Mouse (Mus musculus) adrenal gland, postnatal 4 days (tissue): ENCODE data around the gene Rcan1. TPM values are rescaled to one million over a fixed set of nuclear protein-coding genes. Genes with fewer than 3 reads are reported as not detected.

Source experiments
- DNase-seq, 2 experiments: peaks; one replicate each; pipeline ENCODE4 v3.0.0; 2021 to 2022; ENCODE audit warnings: low spot score in 2 of 2, mixed read lengths in 2 of 2
- total RNA-seq, 2 experiments: library from RNA; stranded (reverse); gene quantifications; 2 replicates each; pipeline ENCODE4 v1.2.3; 2021

Gene Rcan1
- total RNA-seq, 2 experiments from 2014 or later: 19.1 to 19.2 TPM

- no peak for DNase-seq
These were observed 115.3 kb downstream of the Rcan1 start for GRCm38 (mm10) chr16:92355366-92355765.

- no peak for DNase-seq
These were observed 116.8 kb downstream of the Rcan1 start for GRCm38 (mm10) chr16:92353897-92354296.

- DNase-seq: no peak
These were observed 117.4 kb downstream of the Rcan1 start for GRCm38 (mm10) chr16:92353295-92353694.

DNA sequence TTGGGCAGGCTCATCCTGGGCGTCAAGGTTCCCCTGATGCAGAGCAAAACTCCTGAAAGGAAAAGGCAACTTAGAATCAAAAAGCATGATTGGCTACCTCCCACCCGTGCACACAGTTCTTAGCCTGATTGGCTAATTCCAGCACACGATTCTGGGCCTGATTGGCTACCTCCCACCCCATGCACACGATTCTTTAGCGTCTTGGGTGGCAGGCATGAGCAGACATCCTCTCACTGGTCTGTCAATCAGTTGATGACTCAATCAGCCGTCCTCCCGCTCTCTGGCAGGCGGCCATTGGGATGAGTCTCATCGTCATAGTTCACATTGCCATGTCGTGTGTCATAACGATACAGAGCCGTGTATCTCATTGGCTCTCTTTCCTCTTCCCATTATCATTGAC, 121.7 kb downstream of the Rcan1 start:
- peak; percentile 50 to 52 for DNase-seq

- no peak for DNase-seq
These were observed 124.3 kb downstream of the Rcan1 start for GRCm38 (mm10) chr16:92346297-92346916.

DNA sequence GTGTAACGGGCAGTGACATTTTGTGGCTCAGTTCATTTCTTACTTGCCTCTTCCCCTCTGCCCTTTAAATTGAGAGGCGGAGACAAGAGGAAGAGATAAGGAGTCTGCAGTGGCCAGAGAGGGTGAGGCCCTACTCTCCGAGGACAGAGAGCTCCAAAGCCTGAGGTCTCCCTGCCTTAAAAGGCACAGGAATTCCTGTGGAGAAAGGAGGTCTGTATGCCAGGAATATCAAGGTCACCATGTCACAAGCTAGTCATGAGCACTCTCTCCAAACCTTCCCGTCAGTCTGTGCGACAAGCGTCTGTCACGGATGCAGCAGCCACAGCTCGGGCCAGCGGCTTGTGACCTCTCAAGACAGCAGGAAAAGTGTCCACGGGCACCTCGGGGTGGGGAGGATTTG, 125.5 kb downstream of the Rcan1 start:
- DNase-seq: no peak

Other genes with a start within 250 kb of the Rcan1 start
- gene Kcne2, start 178.5 kb downstream of the Rcan1 start, total RNA-seq: not detected
- 10 to 100 TPM; 49.0 to 51.8 TPM for gene Smim11, start 169.6 kb downstream of the Rcan1 start, total RNA-seq
- under 1 TPM in 1 of 2 experiments, not detected in 1; 0.25 TPM for gene Fam243, start 149.4 kb downstream of the Rcan1 start, total RNA-seq
- gene Kcne1, start 111.4 kb downstream of the Rcan1 start, total RNA-seq: under 1 TPM in 1 of 2 experiments, not detected in 1; 0.34 TPM
- gene Clic6, start 14.9 kb upstream of the Rcan1 start, total RNA-seq: 1 to 10 TPM in 1 of 2 experiments, under 1 TPM in 1; 0.17 to 1.7 TPM